Mouse (Mus musculus) natural killer cell, adult 2 months (primary cell): Measurements from ENCODE around the gene Camk1.

Experiments used
- DNase-seq, 2 experiments: peaks; one replicate each; pipeline ENCODE4 v3.0.0; 2022; ENCODE audit warnings: low spot score in 2 of 2

The Camk1 gene

GRCm38 (mm10) chr6:113343177-113344092 is at the start of gene Camk1:
Camk1 (minus strand) TSS chr6:113343984.
- DNase-seq, result peak; percentile 37 to 54

GRCm38 (mm10) chr6:113392387-113393071 is 48.7 kb upstream of the Camk1 start:
- DNase-seq, result no peak

GRCm38 (mm10) chr6:113392015-113392386 is 48.2 kb upstream of the Camk1 start:
- DNase-seq, result no peak

GRCm38 (mm10) chr6:113390715-113391114 is 46.9 kb upstream of the Camk1 start:
- DNase-seq, result no peak

GRCm38 (mm10) chr6:113388960-113389359 is 45.2 kb upstream of the Camk1 start, which contains the start of gene Ttll3:
Ttll3 (plus strand) TSS chr6:113389260.
- DNase-seq, result no peak

GRCm38 (mm10) chr6:113386025-113386424 is 42.2 kb upstream of the Camk1 start:
- no peak for DNase-seq

GRCm38 (mm10) chr6:113385160-113385714 is 41.5 kb upstream of the Camk1 start:
- no peak for DNase-seq

GRCm38 (mm10) chr6:113384351-113384927 is 40.7 kb upstream of the Camk1 start:
- DNase-seq, result no peak

GRCm38 (mm10) chr6:113380480-113380879 is 36.7 kb upstream of the Camk1 start:
- no peak for DNase-seq

GRCm38 (mm10) chr6:113379246-113379645 is 35.5 kb upstream of the Camk1 start:
- peak in 1 of 2 experiments; percentile 24 for DNase-seq

- peak; percentile 94 for DNase-seq
Observed at GRCm38 (mm10) chr6:113377496-113378385, 34.0 kb upstream of the Camk1 start, which contains the start of the genes Tada3 and Arpc4. Tada3 (minus strand) TSS chr6:113377883. Arpc4 (plus strand) TSS chr6:113378115.

- DNase-seq, result no peak
Observed at GRCm38 (mm10) chr6:113377172-113377495, 33.4 kb upstream of the Camk1 start.

- no peak for DNase-seq
Observed at GRCm38 (mm10) chr6:113373491-113373890, 29.7 kb upstream of the Camk1 start.

GRCm38 (mm10) chr6:113370194-113370929 is 26.6 kb upstream of the Camk1 start:
- DNase-seq, result no peak

- no peak for DNase-seq
Observed at GRCm38 (mm10) chr6:113368577-113368976, 24.8 kb upstream of the Camk1 start.

GRCm38 (mm10) chr6:113368124-113368523 is 24.3 kb upstream of the Camk1 start:
- no peak for DNase-seq

- no peak for DNase-seq
Observed at GRCm38 (mm10) chr6:113367574-113367973, 23.8 kb upstream of the Camk1 start.

GRCm38 (mm10) chr6:113366639-113367038 is 22.9 kb upstream of the Camk1 start:
- no peak for DNase-seq

GRCm38 (mm10) chr6:113364518-113365135 is 20.8 kb upstream of the Camk1 start:
- no peak for DNase-seq

GRCm38 (mm10) chr6:113362241-113362640 is 18.5 kb upstream of the Camk1 start:
- DNase-seq, result no peak
